Mouse (Mus musculus): Measurements from ENCODE around the gene Hist1h2ap.
"Not testable (repeated sequence)": the region's sequence is repeated elsewhere in the genome, so short reads cannot be mapped to it uniquely, and the experiment has no call there.

DNA sequence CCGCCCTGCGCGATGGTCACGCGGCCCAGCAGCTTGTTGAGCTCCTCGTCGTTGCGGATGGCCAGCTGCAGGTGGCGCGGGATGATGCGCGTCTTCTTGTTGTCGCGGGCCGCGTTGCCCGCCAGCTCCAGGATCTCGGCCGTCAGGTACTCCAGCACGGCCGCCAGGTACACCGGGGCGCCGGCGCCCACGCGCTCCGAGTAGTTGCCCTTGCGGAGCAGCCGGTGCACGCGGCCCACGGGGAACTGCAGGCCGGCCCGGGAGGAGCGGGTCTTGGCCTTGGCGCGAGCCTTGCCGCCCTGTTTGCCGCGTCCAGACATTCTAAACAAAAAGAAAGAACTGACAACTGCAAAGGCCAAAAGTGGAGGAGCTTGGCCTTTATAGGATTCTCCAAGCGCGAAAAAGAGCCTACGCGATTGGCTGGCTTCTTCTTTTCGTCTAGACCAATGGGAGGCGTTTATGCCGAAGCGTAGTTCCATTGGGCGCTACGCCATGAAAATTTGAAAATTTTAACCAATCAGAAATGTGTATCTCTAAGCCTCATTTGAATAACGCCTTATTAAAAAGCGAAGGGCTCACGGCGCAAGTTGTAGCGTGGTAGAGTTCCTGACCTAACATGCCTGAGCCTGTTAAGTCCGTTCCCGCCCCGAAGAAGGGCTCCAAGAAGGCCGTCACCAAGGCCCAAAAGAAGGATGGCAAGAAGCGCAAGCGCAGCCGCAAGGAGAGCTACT, 46.2 kb downstream of the Hist1h2ap start, which contains the start of the genes Hist1h2an and Hist1h2bp:
- TF ChIP-seq CTCF (IDR thresholded peaks at IDR 0.05 in 2 of 3, conservative IDR thresholded peaks at IDR 0.05 in 1 of 3; ENCODE audit: control insufficient read depth in 1 of 3, insufficient read depth in 1 of 3, low read depth in 2 of 3, low read length in 3 of 3, poor library complexity in 1 of 3, severe bottlenecking in 1 of 3); ZKSCAN1 (IDR thresholded peaks at IDR 0.05; ENCODE audit: low read depth, low read length); MAX (IDR thresholded peaks at IDR 0.05; ENCODE audit: low read length); EP300 (IDR thresholded peaks at IDR 0.05; ENCODE audit: low read depth in 1 of 2, low read length in 2 of 2); SMC3 (IDR thresholded peaks at IDR 0.05; ENCODE audit: low read depth, low read length); MYB (IDR thresholded peaks at IDR 0.05; ENCODE audit: low read depth, low read length); TAL1 (IDR thresholded peaks at IDR 0.05; ENCODE audit: low read length); MEF2A (IDR thresholded peaks at IDR 0.05; ENCODE audit: extremely low read depth, insufficient replicate concordance, low read depth, low read length, poor library complexity, severe bottlenecking); MAZ (IDR thresholded peaks at IDR 0.05; ENCODE audit: low read depth, low read length); CHD2 (IDR thresholded peaks at IDR 0.05; ENCODE audit: low read length): not testable (repeated sequence)
- TF ChIP-seq POLR2A (IDR thresholded peaks at IDR 0.05; ENCODE audit: control insufficient read depth in 1 of 2, insufficient read depth in 1 of 2, low read depth in 1 of 2, low read length in 2 of 2, poor library complexity in 1 of 2): peak in 1 of 2 experiments; percentile 81; a peak in 2 of 4 replicates
